Mouse (Mus musculus) liver, postnatal 0 days (tissue): ENCODE data around the gene Cth.

Source experiments
- CTCF ChIP-seq: sonication (generic); IDR thresholded peaks from 2 replicates; pipeline ENCODE4 v1.5.1; 2016; ENCODE audit warnings: antibody characterized with exemption, low read depth
- EP300 ChIP-seq: IDR thresholded peaks from 2 replicates; pipeline ENCODE4 v1.6.1; 2016; ENCODE audit warnings: antibody characterized with exemption, low read depth, mild to moderate bottlenecking

GRCm38 (mm10) chr3:157901721-157902120 lies 23.2 kb downstream of the Cth start:
- no peak for TF ChIP-seq CTCF
- TF ChIP-seq EP300 = no peak
